Mouse (Mus musculus): Measurements from ENCODE around the gene Oosp3.
A peak's percentile ranks its signal among the peaks of the same experiment; 100 is the strongest.

Gene Oosp3

GRCm38 (mm10) chr19:11696755-11697154, at the start of gene Oosp3:
TSS of gene Oosp3 (plus strand) at chr19:11697055.
- DNase-seq (ENCODE audit: low read depth, low spot score) = no peak

- DNase-seq (ENCODE audit: low read depth, low spot score) = no peak
Observed at GRCm38 (mm10) chr19:11649564-11649963, 47.3 kb upstream of the Oosp3 start.

GRCm38 (mm10) chr19:11659142-11659541, 37.7 kb upstream of the Oosp3 start:
- peak; percentile 3 for DNase-seq (ENCODE audit: low read depth, low spot score)

GRCm38 (mm10) chr19:11660459-11660858, 36.4 kb upstream of the Oosp3 start, which contains the start of gene Oosp2:
TSS of gene Oosp2 (minus strand) at chr19:11660559.
- no peak for DNase-seq (ENCODE audit: low read depth, low spot score)

- no peak for DNase-seq (ENCODE audit: low read depth, low spot score)
Observed at GRCm38 (mm10) chr19:11661562-11661961, 35.3 kb upstream of the Oosp3 start.

GRCm38 (mm10) chr19:11690839-11691238, 6.0 kb upstream of the Oosp3 start, which contains the start of gene Oosp1:
TSS of gene Oosp1 (minus strand) at chr19:11691150.
- no peak for DNase-seq (ENCODE audit: low read depth, low spot score)

- DNase-seq (ENCODE audit: low read depth, low spot score) = no peak
Observed at GRCm38 (mm10) chr19:11691454-11691853, 5.4 kb upstream of the Oosp3 start.

- no peak for DNase-seq (ENCODE audit: low read depth, low spot score)
Observed at GRCm38 (mm10) chr19:11698342-11698741, 1.5 kb downstream of the Oosp3 start.

GRCm38 (mm10) chr19:11712451-11712850, 15.6 kb downstream of the Oosp3 start:
- no peak for DNase-seq (ENCODE audit: low read depth, low spot score)

- no peak for DNase-seq (ENCODE audit: low read depth, low spot score)
Observed at GRCm38 (mm10) chr19:11720071-11720470, 23.2 kb downstream of the Oosp3 start.

- DNase-seq (ENCODE audit: low read depth, low spot score) = no peak
Observed at GRCm38 (mm10) chr19:11723870-11724269, 27.0 kb downstream of the Oosp3 start.

GRCm38 (mm10) chr19:11724275-11724674, 27.4 kb downstream of the Oosp3 start:
- no peak for DNase-seq (ENCODE audit: low read depth, low spot score)

- no peak for DNase-seq (ENCODE audit: low read depth, low spot score)
Observed at GRCm38 (mm10) chr19:11725915-11726314, 29.1 kb downstream of the Oosp3 start.

GRCm38 (mm10) chr19:11727304-11727703, 30.4 kb downstream of the Oosp3 start:
- no peak for DNase-seq (ENCODE audit: low read depth, low spot score)

GRCm38 (mm10) chr19:11730278-11730677, 33.4 kb downstream of the Oosp3 start:
- no peak for DNase-seq (ENCODE audit: low read depth, low spot score)

- DNase-seq (ENCODE audit: low read depth, low spot score) = no peak
Observed at GRCm38 (mm10) chr19:11736455-11736854, 39.6 kb downstream of the Oosp3 start.

GRCm38 (mm10) chr19:11745680-11746079, 48.8 kb downstream of the Oosp3 start:
- DNase-seq (ENCODE audit: low read depth, low spot score) = no peak

GRCm38 (mm10) chr19:11747298-11747697, 50.4 kb downstream of the Oosp3 start, which contains the start of gene Gif:
TSS of gene Gif (plus strand) at chr19:11747554.
- no peak for DNase-seq (ENCODE audit: low read depth, low spot score)

All from 3T3-L1 (cell line).